Comparison of ENCODE assay signal across 8 mouse cellular contexts in genomic region chr6:93912003-93912581, GRCm38 (mm10).
A peak's percentile ranks its signal among the peaks of the same experiment; 100 is the strongest.
DNase-seq lines count a peak whose midpoint lies in the region; ATAC-seq and TF ChIP-seq lines count a peak whose summit lies in the region.

No protein-coding gene starts in this region.

- no peak for TF ChIP-seq CTCF in gastrocnemius, adult 2 months (IDR thresholded peaks at IDR 0.05)
- no peak for TF ChIP-seq CTCF in liver, postnatal 0 days (IDR thresholded peaks at IDR 0.05; ENCODE audit: low read depth)

- H3K9ac ChIP-seq in ES-E14 (ENCODE audit: insufficient read depth, low read depth, low read length, poor library complexity, severe bottlenecking) = peak overlapping the region; percentile 46
- peak overlapping the region; percentile 72 for H3K9ac ChIP-seq in forebrain, embryonic 12.5 days
- H3K9ac ChIP-seq in liver, postnatal 0 days (replicated peaks) = no peak overlapping the region

- DNase-seq in gastrocnemius, adult 2 months = no peak
- no peak for DNase-seq in gastrocnemius, adult 8-10 months (ENCODE audit: low spot score in 2 of 2)
- DNase-seq in ES-E14 (ENCODE audit: low read depth, low spot score) = peak; percentile 20
- DNase-seq in left cerebral cortex, postnatal 36 days (ENCODE audit: low spot score in 2 of 2) = peak; percentile 17 to 51
- peak; percentile 53 for DNase-seq in telencephalon, adult 2 months (ENCODE audit: low read depth, low spot score)
- DNase-seq in liver, postnatal 0 days = no peak
- DNase-seq in spleen, adult 18-20 months = no peak

- H3K9me3 ChIP-seq in ES-E14 (ENCODE audit: control insufficient read depth, insufficient read depth, low read depth, low read length) = no peaks in the 10 kb centered on the region
- H3K9me3 ChIP-seq in forebrain, embryonic 12.5 days = no peaks in the 10 kb centered on the region
- no peaks in the 10 kb centered on the region for H3K9me3 ChIP-seq in liver, postnatal 0 days (ENCODE audit: low read length)

- intact Hi-C loops in gastrocnemius, adult 2 months (cut with DNase I) = no loop called here
- intact Hi-C loops in left cerebral cortex, postnatal 36 days (cut with DNase I) = loop anchor here (5.0 to 10.0 kb wide), 4 partner anchors 50 to 157 kb away; no protein-coding TSS in a partner anchor

- ATAC-seq in forebrain, embryonic 12.5 days (ENCODE audit: low FRiP score) = peak; percentile 25
- no peak for ATAC-seq in liver, postnatal 0 days

- H3K4me1 ChIP-seq in ES-E14 (ENCODE audit: control insufficient read depth in 2 of 2, insufficient read depth in 2 of 2, low read length in 2 of 2, poor library complexity in 1 of 2) = peaks cover 0 to 7% of the 10 kb centered on the region in 2 experiments; a peak in 3 of 4 replicates
- peaks cover 50% of the 10 kb centered on the region for H3K4me1 ChIP-seq in forebrain, embryonic 12.5 days
- H3K4me1 ChIP-seq in liver, postnatal 0 days (ENCODE audit: insufficient read depth) = no peaks in the 10 kb centered on the region

- no peaks in the 10 kb centered on the region for H3K27me3 ChIP-seq in forebrain, embryonic 12.5 days
- H3K27me3 ChIP-seq in liver, postnatal 0 days (ENCODE audit: insufficient read depth, low read length) = no peaks in the 10 kb centered on the region

- no peak for TF ChIP-seq EP300 in liver, postnatal 0 days (IDR thresholded peaks at IDR 0.05; ENCODE audit: low read depth)

- peak overlapping the region; percentile 31; the same call in 1 of the 2 replicates for H3K27ac ChIP-seq in gastrocnemius, adult 2 months
- peak overlapping the region; percentile 99; the same call in 1 of the 2 replicates for H3K27ac ChIP-seq in ES-E14 (ENCODE audit: insufficient read depth, low read depth, low read length, poor library complexity, severe bottlenecking)
- H3K27ac ChIP-seq in forebrain, embryonic 12.5 days = peak overlapping the region; percentile 100
- no peak overlapping the region for H3K27ac ChIP-seq in liver, postnatal 0 days (ENCODE audit: low read depth)

- no peak overlapping the region; the same call in 1 of the 2 replicates for H3K4me3 ChIP-seq in gastrocnemius, adult 2 months
- H3K4me3 ChIP-seq in ES-E14 (ENCODE audit: insufficient read depth in 1 of 2, low read depth in 1 of 2, low read length in 2 of 2, poor library complexity in 1 of 2, severe bottlenecking in 1 of 2) = peak overlapping the region; percentile 64 to 83
- H3K4me3 ChIP-seq in forebrain, embryonic 12.5 days (replicated peaks) = peak overlapping the region; percentile 44
- H3K4me3 ChIP-seq in liver, postnatal 0 days (ENCODE audit: low read depth, low read length) = no peak overlapping the region

- 2% methylated on average over 8 of the region's 8 CpGs for WGBS in forebrain, embryonic 12.5 days
- WGBS in liver, postnatal 0 days (ENCODE audit: insufficient replicate concordance) = 42% methylated on average over 8 of the region's 8 CpGs

- in situ Hi-C loops in ES-E14 (cut with MboI; ENCODE audit: low sequenced_read_pairs in 2 of 2, unreplicated experiment in 2 of 2) = no loop called here

- peak overlapping the region; percentile 75 for H3K4me2 ChIP-seq in forebrain, embryonic 12.5 days
- no peak overlapping the region for H3K4me2 ChIP-seq in liver, postnatal 0 days (ENCODE audit: low read depth, low read length)

- no peaks in the 10 kb centered on the region for H3K36me3 ChIP-seq in ES-E14 (ENCODE audit: control insufficient read depth, insufficient read depth, low read length, poor library complexity, severe bottlenecking)
- H3K36me3 ChIP-seq in forebrain, embryonic 12.5 days (replicated peaks) = peaks cover 3% of the 10 kb centered on the region; the same call in 1 of the 2 replicates
- H3K36me3 ChIP-seq in liver, postnatal 0 days (replicated peaks; ENCODE audit: insufficient read depth, low read length) = no peaks in the 10 kb centered on the region

TF ChIP-seq in ES-E14, 5 proteins besides CTCF, POLR2A, EP300 and RAD21:
- TF ChIP-seq ZNF384 (IDR thresholded peaks at IDR 0.05; ENCODE audit: low read depth, low read length) (no peak), HCFC1 (IDR thresholded peaks at IDR 0.05; ENCODE audit: borderline replicate concordance, insufficient read depth, low read length) (no peak), MAFK (IDR thresholded peaks at IDR 0.05; ENCODE audit: insufficient read depth, low read depth, low read length) (no peak), CHD2 (IDR thresholded peaks at IDR 0.05; ENCODE audit: low read depth, low read length) (no peak), ZC3H11A (IDR thresholded peaks at IDR 0.05; ENCODE audit: borderline replicate concordance, low read depth, low read length) (no peak)

Comparison
In these comparisons a context has a peak if more than half of its experiments do, and no peak if none do; other contexts are left out.
1. DNase-seq: peak in ES-E14 (single experiment), left cerebral cortex, postnatal 36 days (2 of 2) and telencephalon, adult 2 months (single experiment); none in gastrocnemius, adult 2 months (single experiment), gastrocnemius, adult 8-10 months (0 of 2), liver, postnatal 0 days (single experiment) and spleen, adult 18-20 months (0 of 2).
2. H3K4me3 ChIP-seq: peak in ES-E14 (2 of 2) and forebrain, embryonic 12.5 days (single experiment); none in gastrocnemius, adult 2 months (single experiment) and liver, postnatal 0 days (single experiment).